Mouse (Mus musculus): ENCODE data around the gene Slc9a5. TPM values are rescaled to one million over a fixed set of nuclear protein-coding genes. Genes with fewer than 3 reads are reported as not detected.

The Slc9a5 gene
- polyA plus RNA-seq, 1 experiment from 2014 or later = 13.8 TPM

DNA sequence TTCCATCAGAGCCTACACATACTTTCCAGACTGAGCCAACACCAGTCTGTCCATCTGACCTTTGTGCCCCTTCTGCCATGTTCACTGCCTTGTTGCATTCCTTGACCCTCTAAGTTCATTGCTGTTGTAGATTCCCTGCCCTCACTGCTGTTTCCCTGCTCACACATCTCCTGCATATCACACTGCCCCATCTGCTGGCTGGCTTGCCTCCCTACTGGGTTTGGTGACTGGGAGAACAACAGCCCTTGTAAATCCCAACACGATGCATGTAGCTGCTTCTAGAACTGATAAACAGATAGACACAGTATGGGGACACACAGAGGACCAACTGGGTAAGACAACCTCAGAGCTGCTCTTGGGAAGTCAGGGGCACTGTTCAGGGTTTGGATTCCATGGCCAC, 36.9 kb upstream of the Slc9a5 start:
- Histone ChIP-seq H3K4me1 (replicated peaks) (no peaks in the 10 kb centered on the region), H3K36me3 (peaks cover 52% of the 10 kb centered on the region), H3K9ac (no peak overlapping the region), H3K4me3 (no peak overlapping the region), H3K27ac (replicated peaks) (no peak overlapping the region), H3K9me3 (no peaks in the 10 kb centered on the region), H3K27me3 (no peaks in the 10 kb centered on the region), H3K4me2 (no peak overlapping the region)
- no peak for ATAC-seq (ENCODE audit: low FRiP score, low read depth)
- 87% methylated on average over 1 of the region's 1 CpGs for WGBS

- no peaks in the 10 kb centered on the region for H3K4me1 ChIP-seq (replicated peaks)
- no peaks in the 10 kb centered on the region for H3K27me3 ChIP-seq
- ATAC-seq (ENCODE audit: low FRiP score, low read depth) = no peak
- peaks cover 50% of the 10 kb centered on the region for H3K36me3 ChIP-seq
- no peak overlapping the region for H3K27ac ChIP-seq (replicated peaks)
- WGBS = 94% methylated on average over 8 of the region's 8 CpGs
- no peak overlapping the region for H3K4me3 ChIP-seq
- H3K9me3 ChIP-seq = no peaks in the 10 kb centered on the region
- no peak overlapping the region for H3K4me2 ChIP-seq
- H3K9ac ChIP-seq = no peak overlapping the region
These were observed 35.7 kb upstream of the Slc9a5 start for GRCm38 (mm10) chr8:105312891-105313481.

DNA sequence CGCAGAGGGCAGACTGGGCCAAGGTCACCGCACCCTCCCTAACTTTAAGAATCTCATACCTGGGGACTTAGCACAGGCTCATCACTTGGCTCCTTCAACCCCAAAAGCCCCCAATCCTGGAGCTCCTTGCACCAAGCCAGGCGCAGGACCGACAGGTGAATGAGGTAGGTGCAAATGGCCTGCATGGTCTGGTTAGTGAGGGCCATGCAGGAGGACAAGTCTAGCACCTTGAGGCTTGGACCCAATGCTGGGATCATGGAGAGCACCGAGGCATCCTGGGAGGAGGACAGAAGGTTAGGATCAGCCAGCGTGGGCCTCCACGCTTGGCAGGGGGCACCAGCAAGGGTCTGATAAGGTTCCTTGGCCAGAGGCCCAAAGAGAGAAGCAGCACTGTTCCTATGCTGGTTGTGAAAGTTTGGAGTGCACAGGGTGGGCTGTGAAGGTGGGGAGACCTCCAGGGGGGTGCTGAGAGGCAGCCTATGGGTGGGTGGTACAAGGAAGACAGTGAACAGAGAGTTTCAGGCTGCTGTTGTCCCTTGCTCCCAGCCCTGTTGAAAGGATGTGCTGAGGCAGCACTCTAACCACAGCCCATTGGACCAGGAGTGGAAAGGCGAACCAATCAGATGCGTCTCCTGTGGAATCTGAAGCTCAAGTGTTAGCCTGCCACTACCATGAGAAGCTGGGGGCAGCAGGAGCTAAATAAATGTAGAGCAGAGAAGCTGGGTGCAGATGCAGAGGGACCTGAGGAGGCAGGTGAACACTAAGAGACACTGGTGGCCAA, 34.8 kb upstream of the Slc9a5 start:
- no peaks in the 10 kb centered on the region for H3K4me1 ChIP-seq (replicated peaks)
- no peak overlapping the region for H3K9ac ChIP-seq
- no peaks in the 10 kb centered on the region for H3K9me3 ChIP-seq
- no peaks in the 10 kb centered on the region for H3K27me3 ChIP-seq
- H3K4me2 ChIP-seq = no peak overlapping the region
- no peak overlapping the region for H3K27ac ChIP-seq (replicated peaks)
- ATAC-seq (ENCODE audit: low FRiP score, low read depth) = no peak
- WGBS = 83% methylated on average over 9 of the region's 9 CpGs
- H3K4me3 ChIP-seq = no peak overlapping the region
- peaks cover 46% of the 10 kb centered on the region for H3K36me3 ChIP-seq

DNA sequence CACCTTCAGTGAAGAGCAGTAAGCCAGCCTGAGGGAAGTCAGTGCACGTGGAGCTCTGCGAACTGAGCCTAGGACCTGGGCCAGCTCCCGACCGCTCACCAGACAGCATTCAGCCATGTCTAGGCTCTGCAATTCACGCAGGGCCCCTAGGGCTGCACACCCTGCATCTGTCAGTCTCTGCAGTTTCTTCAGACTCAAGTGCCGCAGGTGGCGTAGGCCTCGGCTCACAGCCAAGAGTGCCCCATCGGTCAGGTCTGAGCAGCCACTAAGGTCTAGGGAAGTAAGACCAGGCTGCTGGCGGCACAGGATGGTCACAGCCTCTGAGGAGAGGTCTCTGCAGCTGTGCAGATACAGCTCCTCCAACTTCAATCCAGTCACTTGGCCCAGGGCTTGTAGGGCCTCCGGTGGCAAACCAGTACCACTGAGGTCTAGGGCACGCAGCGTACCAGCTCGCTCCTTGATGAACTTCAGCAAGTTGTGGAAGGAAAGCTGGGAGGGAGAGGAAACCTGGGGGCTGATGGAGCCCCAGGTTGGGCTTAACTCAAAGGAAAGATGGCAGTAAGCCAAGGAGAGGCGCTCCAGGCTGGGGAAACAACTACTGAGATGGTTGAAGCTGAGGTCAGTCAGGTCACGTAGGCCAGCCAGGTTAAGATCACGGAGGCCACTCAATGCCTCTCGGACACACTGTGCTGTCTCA, 33.4 kb upstream of the Slc9a5 start:
- no peak overlapping the region for H3K9ac ChIP-seq
- ATAC-seq (ENCODE audit: low FRiP score, low read depth) = 0 out of 2 replicates have a peak, but pooled peaks have one; percentile 12
- H3K4me3 ChIP-seq = no peak overlapping the region
- H3K4me1 ChIP-seq (replicated peaks) = no peaks in the 10 kb centered on the region
- no peak overlapping the region for H3K4me2 ChIP-seq
- no peaks in the 10 kb centered on the region for H3K27me3 ChIP-seq
- 89% methylated on average over 18 of the region's 18 CpGs for WGBS
- H3K9me3 ChIP-seq = no peaks in the 10 kb centered on the region
- H3K27ac ChIP-seq (replicated peaks) = no peak overlapping the region
- peaks cover 49% of the 10 kb centered on the region for H3K36me3 ChIP-seq

DNA sequence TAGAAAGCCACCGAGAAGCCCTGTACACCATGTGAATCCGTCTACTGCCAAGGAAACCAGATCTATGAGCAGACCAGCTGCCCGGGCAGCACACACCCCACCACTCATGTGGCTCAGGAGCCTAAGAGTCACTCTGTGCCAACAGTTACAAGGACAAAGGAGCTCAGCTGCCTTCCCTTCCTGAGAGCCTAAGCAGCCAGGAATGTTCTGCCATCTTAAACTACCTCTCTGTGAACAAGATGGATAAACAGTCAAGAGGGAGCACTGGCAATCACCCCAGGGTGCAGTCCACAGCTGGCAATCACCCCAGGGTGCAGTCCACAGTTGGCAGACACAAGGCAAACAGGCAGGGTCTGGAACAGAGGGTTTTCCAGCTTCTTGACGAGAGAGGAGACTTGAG, 30.7 kb upstream of the Slc9a5 start:
- no peak overlapping the region for H3K4me3 ChIP-seq
- H3K4me2 ChIP-seq = no peak overlapping the region
- whole genome bisulfite sequencing = 72% methylated on average over 4 of the region's 4 CpGs
- H3K9ac ChIP-seq = no peak overlapping the region
- H3K27me3 ChIP-seq = no peaks in the 10 kb centered on the region
- no peak overlapping the region for H3K27ac ChIP-seq (replicated peaks)
- ATAC-seq (ENCODE audit: low FRiP score, low read depth) = no peak
- H3K9me3 ChIP-seq = no peaks in the 10 kb centered on the region
- H3K4me1 ChIP-seq (replicated peaks) = no peaks in the 10 kb centered on the region
- peaks cover 49% of the 10 kb centered on the region for H3K36me3 ChIP-seq

- 91% methylated on average over 11 of the region's 11 CpGs for WGBS
- H3K4me1 ChIP-seq (replicated peaks) = no peaks in the 10 kb centered on the region
- H3K27me3 ChIP-seq = no peaks in the 10 kb centered on the region
- no peak overlapping the region for H3K4me3 ChIP-seq
- H3K27ac ChIP-seq (replicated peaks) = no peak overlapping the region
- no peak for ATAC-seq (ENCODE audit: low FRiP score, low read depth)
- no peaks in the 10 kb centered on the region for H3K9me3 ChIP-seq
- peaks cover 41% of the 10 kb centered on the region for H3K36me3 ChIP-seq
- H3K9ac ChIP-seq = no peak overlapping the region
- H3K4me2 ChIP-seq = no peak overlapping the region
These were observed 29.9 kb upstream of the Slc9a5 start for GRCm38 (mm10) chr8:105318662-105319190.

GRCm38 (mm10) chr8:105323183-105323582, 25.5 kb upstream of the Slc9a5 start:
- peaks cover 18% of the 10 kb centered on the region for H3K36me3 ChIP-seq
- 91% methylated on average over 4 of the region's 4 CpGs for WGBS

GRCm38 (mm10) chr8:105325641-105326093, 23.0 kb upstream of the Slc9a5 start:
- whole genome bisulfite sequencing = under 1% methylated on average over 12 of the region's 12 CpGs
- Histone ChIP-seq H3K9me3 (no peaks in the 10 kb centered on the region), H3K4me1 (replicated peaks) (peaks cover 24% of the 10 kb centered on the region), H3K36me3 (peaks cover 31% of the 10 kb centered on the region), H3K4me3 (peak overlapping the region; percentile 68), H3K27ac (replicated peaks) (peak overlapping the region; percentile 83), H3K4me2 (peak overlapping the region; percentile 90), H3K9ac (peak overlapping the region; percentile 87), H3K27me3 (no peaks in the 10 kb centered on the region)
- ATAC-seq (ENCODE audit: low FRiP score, low read depth) = peak; percentile 65

More at GRCm38 (mm10) chr8:105323183-105323582, 25.5 kb upstream of the Slc9a5 start:
- H3K27me3 ChIP-seq = no peaks in the 10 kb centered on the region
- H3K9me3 ChIP-seq = no peaks in the 10 kb centered on the region
- peaks cover 24% of the 10 kb centered on the region for H3K4me1 ChIP-seq (replicated peaks)
- H3K9ac ChIP-seq = no peak overlapping the region
- H3K4me2 ChIP-seq = no peak overlapping the region
- H3K27ac ChIP-seq (replicated peaks) = no peak overlapping the region
- ATAC-seq (ENCODE audit: low FRiP score, low read depth) = no peak
- H3K4me3 ChIP-seq = no peak overlapping the region

DNA sequence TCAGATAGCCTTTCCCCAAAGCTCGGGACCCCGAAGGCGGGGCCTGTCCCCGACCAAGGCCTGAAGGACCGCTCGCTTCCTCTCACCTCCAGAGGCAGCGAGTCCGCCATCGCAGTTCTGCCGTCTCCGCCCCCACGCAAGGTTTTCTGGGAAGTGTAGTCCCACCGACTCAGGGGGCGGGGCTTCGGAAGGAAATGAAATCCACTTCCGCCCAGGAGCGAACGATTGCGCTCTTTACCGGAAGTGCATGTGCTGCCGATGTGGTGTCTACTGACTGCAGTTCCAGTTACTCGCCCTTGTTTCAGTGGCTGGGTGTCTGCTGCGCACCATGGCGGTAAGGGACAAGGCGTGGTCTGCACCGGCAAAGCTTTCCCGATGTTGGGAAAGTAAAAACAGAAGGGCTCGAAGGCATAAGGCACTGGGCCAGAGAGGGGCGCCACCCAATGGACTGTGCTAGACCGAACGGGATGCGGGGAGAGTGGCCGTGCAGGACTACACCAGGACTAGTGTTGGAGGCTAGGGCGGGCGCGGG, 22.4 kb upstream of the Slc9a5 start, which contains the start of the genes Lrrc29 and Tmem208:
TSS of gene Lrrc29 (minus strand) at position 138 of the 532 bp plus-strand sequence.
TSS of gene Tmem208 (plus strand) at position 214 of the 532 bp plus-strand sequence.
- Histone ChIP-seq H3K4me3 (peak within 1 kb of the TSS; percentile 68), H3K27me3 (no peaks in the 10 kb centered on the region), H3K27ac (replicated peaks) (peak within 1 kb of the TSS; percentile 83), H3K4me2 (peak within 1 kb of the TSS; percentile 90), H3K9me3 (no peaks in the 10 kb centered on the region), H3K4me1 (replicated peaks) (peaks cover 24% of the 10 kb centered on the region), H3K9ac (peak within 1 kb of the TSS; percentile 87), H3K36me3 (peaks cover 36% of the 10 kb centered on the region)
- under 1% methylated on average over 36 of the region's 36 CpGs for WGBS
- ATAC-seq (ENCODE audit: low FRiP score, low read depth) = peak; percentile 94

- WGBS = 43% methylated on average over 6 of the region's 6 CpGs
- no peak for ATAC-seq (ENCODE audit: low FRiP score, low read depth)
- H3K4me3 ChIP-seq = peak overlapping the region; percentile 68
- no peaks in the 10 kb centered on the region for H3K27me3 ChIP-seq
- peak overlapping the region; percentile 90 for H3K4me2 ChIP-seq
- H3K4me1 ChIP-seq (replicated peaks) = peaks cover 24% of the 10 kb centered on the region
- no peaks in the 10 kb centered on the region for H3K9me3 ChIP-seq
- H3K27ac ChIP-seq (replicated peaks) = peak overlapping the region; percentile 83
- H3K36me3 ChIP-seq = peaks cover 44% of the 10 kb centered on the region
- H3K9ac ChIP-seq = peak overlapping the region; percentile 87
These were observed 21.7 kb upstream of the Slc9a5 start for GRCm38 (mm10) chr8:105326968-105327367.

GRCm38 (mm10) chr8:105330325-105330724, 18.3 kb upstream of the Slc9a5 start:
- no peaks in the 10 kb centered on the region for H3K27me3 ChIP-seq
- no peak overlapping the region for H3K27ac ChIP-seq (replicated peaks)
- no peak for ATAC-seq (ENCODE audit: low FRiP score, low read depth)
- H3K4me2 ChIP-seq = no peak overlapping the region
- H3K4me3 ChIP-seq = no peak overlapping the region
- peaks cover 13% of the 10 kb centered on the region for H3K4me1 ChIP-seq (replicated peaks)
- H3K9me3 ChIP-seq = no peaks in the 10 kb centered on the region
- no peak overlapping the region for H3K9ac ChIP-seq
- peaks cover 41% of the 10 kb centered on the region for H3K36me3 ChIP-seq
- 97% methylated on average over 12 of the region's 12 CpGs for WGBS
